In genomic region chr14:18377944-18378575, GRCm38 (mm10) we compare ENCODE assay signal across 8 mouse cellular contexts. TPM values are rescaled to one million over a fixed set of nuclear protein-coding genes. Genes with fewer than 3 reads are reported as not detected.
A peak's percentile ranks its signal among the peaks of the same experiment; 100 is the strongest.
DNase-seq lines count a peak whose midpoint lies in the region; ATAC-seq and TF ChIP-seq lines count a peak whose summit lies in the region.

No protein-coding gene starts in this region.

- no peak overlapping the region for H3K4me3 ChIP-seq in lung, embryonic 14.5 days (ENCODE audit: low read depth, low read length)
- no peak overlapping the region for H3K4me3 ChIP-seq in embryonic facial prominence, embryonic 13.5 days
- no peak overlapping the region for H3K4me3 ChIP-seq in intestine, embryonic 14.5 days (ENCODE audit: low read depth, low read length)
- no peak overlapping the region for H3K4me3 ChIP-seq in midbrain, postnatal 0 days (ENCODE audit: low read depth, low read length)

- H3K36me3 ChIP-seq in lung, embryonic 14.5 days (ENCODE audit: insufficient read depth), result no peaks in the 10 kb centered on the region
- H3K36me3 ChIP-seq in embryonic facial prominence, embryonic 13.5 days, result no peaks in the 10 kb centered on the region
- H3K36me3 ChIP-seq in intestine, embryonic 14.5 days (ENCODE audit: control insufficient read depth, insufficient read depth, low read length), result no peaks in the 10 kb centered on the region
- H3K36me3 ChIP-seq in midbrain, postnatal 0 days (ENCODE audit: insufficient read depth, low read length), result no peaks in the 10 kb centered on the region

- H3K4me2 ChIP-seq in lung, embryonic 14.5 days, result no peak overlapping the region
- no peak overlapping the region for H3K4me2 ChIP-seq in embryonic facial prominence, embryonic 13.5 days
- H3K4me2 ChIP-seq in intestine, embryonic 14.5 days (ENCODE audit: low read length), result no peak overlapping the region
- no peak overlapping the region for H3K4me2 ChIP-seq in midbrain, postnatal 0 days (ENCODE audit: low read depth, low read length, poor library complexity, severe bottlenecking)

- TF ChIP-seq CTCF in lung, embryonic 14.5 days (IDR thresholded peaks at IDR 0.05; ENCODE audit: low read depth), result peak; percentile 61
- TF ChIP-seq CTCF in midbrain, postnatal 0 days (IDR thresholded peaks at IDR 0.05), result peak; percentile 75

- no peak overlapping the region for H3K9ac ChIP-seq in lung, embryonic 14.5 days
- H3K9ac ChIP-seq in embryonic facial prominence, embryonic 13.5 days, result no peak overlapping the region
- peak overlapping the region; percentile 5; the same call in 1 of the 2 replicates for H3K9ac ChIP-seq in intestine, embryonic 14.5 days (ENCODE audit: low read length)
- no peak overlapping the region for H3K9ac ChIP-seq in midbrain, postnatal 0 days (replicated peaks; ENCODE audit: low read length, poor library complexity, severe bottlenecking)

- H3K4me1 ChIP-seq in lung, embryonic 14.5 days (ENCODE audit: insufficient read depth), result no peaks in the 10 kb centered on the region
- peaks cover 12% of the 10 kb centered on the region for H3K4me1 ChIP-seq in embryonic facial prominence, embryonic 13.5 days
- H3K4me1 ChIP-seq in intestine, embryonic 14.5 days (replicated peaks; ENCODE audit: control insufficient read depth, insufficient read depth, low read length), result no peaks in the 10 kb centered on the region
- no peaks in the 10 kb centered on the region for H3K4me1 ChIP-seq in midbrain, postnatal 0 days (ENCODE audit: insufficient read depth, low read length)

- H3K27me3 ChIP-seq in lung, embryonic 14.5 days (ENCODE audit: insufficient read depth, low read length), result no peaks in the 10 kb centered on the region
- no peaks in the 10 kb centered on the region for H3K27me3 ChIP-seq in embryonic facial prominence, embryonic 13.5 days
- no peaks in the 10 kb centered on the region for H3K27me3 ChIP-seq in intestine, embryonic 14.5 days (replicated peaks; ENCODE audit: control insufficient read depth, insufficient read depth, low read length)
- no peaks in the 10 kb centered on the region for H3K27me3 ChIP-seq in midbrain, postnatal 0 days (ENCODE audit: insufficient read depth, low read length)

- H3K9me3 ChIP-seq in lung, embryonic 14.5 days (ENCODE audit: low read depth, low read length), result no peaks in the 10 kb centered on the region
- no peaks in the 10 kb centered on the region for H3K9me3 ChIP-seq in embryonic facial prominence, embryonic 13.5 days
- no peaks in the 10 kb centered on the region for H3K9me3 ChIP-seq in intestine, embryonic 14.5 days (ENCODE audit: control insufficient read depth, low read length)
- H3K9me3 ChIP-seq in midbrain, postnatal 0 days (ENCODE audit: low read length), result no peaks in the 10 kb centered on the region

- peak; percentile 63; the same call in 1 of the 2 replicates for ATAC-seq in lung, embryonic 14.5 days (ENCODE audit: insufficient read depth)
- peak; percentile 28; the same call in 1 of the 2 replicates for ATAC-seq in embryonic facial prominence, embryonic 13.5 days (ENCODE audit: insufficient number of reproducible peaks, insufficient read depth, low FRiP score, low TSS enrichment, low read depth)
- peak; percentile 40; the same call in 1 of the 2 replicates for ATAC-seq in intestine, embryonic 14.5 days (replicated peaks; ENCODE audit: low FRiP score, low TSS enrichment, low read depth)
- peak; percentile 76 for ATAC-seq in midbrain, postnatal 0 days (ENCODE audit: low FRiP score)

- 47% methylated on average over 8 of the region's 8 CpGs for WGBS in lung, embryonic 14.5 days
- WGBS in embryonic facial prominence, embryonic 13.5 days, result 49% methylated on average over 8 of the region's 8 CpGs
- 35% methylated on average over 8 of the region's 8 CpGs for WGBS in intestine, embryonic 14.5 days
- WGBS in midbrain, postnatal 0 days, result 57% methylated on average over 8 of the region's 8 CpGs

- peak; percentile 24 for DNase-seq in lung, embryonic 14.5 days
- DNase-seq in lung, postnatal 25 days (ENCODE audit: low spot score), result no peak
- no peak for DNase-seq in intestine, embryonic 14.5 days (ENCODE audit: low spot score)
- peak; percentile 43 for DNase-seq in midbrain, postnatal 0 days (ENCODE audit: low spot score)
- no peak for DNase-seq in adrenal gland, adult 2 months
- DNase-seq in spleen, postnatal 36 days (ENCODE audit: low spot score in 2 of 2), result no peak
- DNase-seq in adrenal gland, postnatal 14 days, result no peak

- H3K27ac ChIP-seq in lung, embryonic 14.5 days (ENCODE audit: low read depth), result no peak overlapping the region
- H3K27ac ChIP-seq in embryonic facial prominence, embryonic 13.5 days, result no peak overlapping the region
- H3K27ac ChIP-seq in intestine, embryonic 14.5 days (ENCODE audit: low read depth), result no peak overlapping the region
- H3K27ac ChIP-seq in midbrain, postnatal 0 days (ENCODE audit: low read depth, low read length), result no peak overlapping the region

RNA-seq across cellular contexts. Expression of gene Ube2e1, which starts 46.4 kb away (rescaled TPM):
- polyA plus RNA-seq in lung, embryonic 14.5 days (2014; fragmentation: Nextera tagmentation; extraction: Ambion mirVana), result 49.5 and 50.0 TPM in 2 replicates
- 156 and 158 TPM in 2 replicates for polyA plus RNA-seq in embryonic facial prominence, embryonic 13.5 days (2015; fragmentation: Nextera tagmentation; extraction: Ambion mirVana)
- 46.4 and 47.2 TPM in 2 replicates for polyA plus RNA-seq in intestine, embryonic 14.5 days (2014; fragmentation: Nextera tagmentation; extraction: Ambion mirVana)
- 45.1 and 45.7 TPM in 2 replicates for total RNA-seq in midbrain, postnatal 0 days (2014; rRNA removed)
- polyA plus RNA-seq in midbrain, postnatal 0 days (2015; fragmentation: Nextera tagmentation; extraction: Ambion mirVana), result 152 TPM in 2 replicates
- 100 to 1,000 TPM in 1 of 2 experiments, 10 to 100 TPM in 1; 80.1 to 104 TPM for total RNA-seq in adrenal gland, adult 2 months (2021)
- polyA plus RNA-seq in adrenal gland, adult 2 months (2012; rRNA removed), result 6.8 and 7.8 TPM in 2 replicates
- total RNA-seq in adrenal gland, postnatal 14 days (2021), result 64.7 and 67.0 TPM in 2 replicates

Comparison
In these comparisons a context has a peak if more than half of its experiments do, and no peak if none do; other contexts are left out.
1. DNase-seq: peak in lung, embryonic 14.5 days (single experiment) and midbrain, postnatal 0 days (single experiment); none in lung, postnatal 25 days (single experiment), intestine, embryonic 14.5 days (single experiment), adrenal gland, adult 2 months (single experiment), spleen, postnatal 36 days (0 of 2) and adrenal gland, postnatal 14 days (single experiment).
2. Peak in every context shown above with its lines, with median percentiles within 50 percentile points of each other: ATAC-seq.